Mouse (Mus musculus) mammary gland, adult 2 months (tissue): Measurements from ENCODE around the gene Vma21. TPM values are rescaled to one million over a fixed set of nuclear protein-coding genes. Genes with fewer than 3 reads are reported as not detected.

ENCODE experiments used
- polyA plus RNA-seq: library from polyadenylated mRNA; depleted of rRNA; stranded (reverse); fragments of >200 nt; gene quantifications from 2 replicates; pipeline ENCODE4 v1.2.3, GENCODE M21; 2012; ENCODE audit warnings: low replicate concordance; rRNA removed

The Vma21 gene
- polyA plus RNA-seq, result 2.0 and 4.3 TPM in 2 replicates

GRCm38 (mm10) chrX:71815631-71816345, at the start of gene Vma21:
TSS of gene Vma21 (plus strand) at chrX:71815924.

Other genes with a start within 250 kb of the Vma21 start
- gene Gpr50, start 152.3 kb upstream of the Vma21 start, polyA plus RNA-seq, result not detected in 2 replicates
- gene Gm1141, start 105.1 kb downstream of the Vma21 start, polyA plus RNA-seq, result 0.27 and 0.36 TPM in 2 replicates
- gene Prrg3, start 146.7 kb downstream of the Vma21 start, polyA plus RNA-seq, result 2.8 and 7.0 TPM in 2 replicates
- 0.13 TPM in 1 of 2 replicates, not detected in the other for gene Fate1, start 157.1 kb downstream of the Vma21 start, polyA plus RNA-seq
- 0.16 and 0.19 TPM in 2 replicates for gene Cnga2, start 175.9 kb downstream of the Vma21 start, polyA plus RNA-seq